Mouse (Mus musculus) C3H10T1/2 (cell line): Measurements from ENCODE around the gene Vsig10l. TPM values are rescaled to one million over a fixed set of nuclear protein-coding genes. Genes with fewer than 3 reads are reported as not detected.

Source experiments
- polyA plus RNA-seq, 2 experiments: library from polyadenylated mRNA; unstranded; fragments of >200 nt; fragmentation: generic; extraction: Trizol; gene quantifications; one replicate each; pipeline ENCODE4 v1.2.1; 2012; ENCODE audit warnings: missing spikeins in 2 of 2

Gene Vsig10l
- polyA plus RNA-seq, result 1 to 10 TPM in 1 of 2 experiments, under 1 TPM in 1; 0.11 to 2.1 TPM

DNA sequence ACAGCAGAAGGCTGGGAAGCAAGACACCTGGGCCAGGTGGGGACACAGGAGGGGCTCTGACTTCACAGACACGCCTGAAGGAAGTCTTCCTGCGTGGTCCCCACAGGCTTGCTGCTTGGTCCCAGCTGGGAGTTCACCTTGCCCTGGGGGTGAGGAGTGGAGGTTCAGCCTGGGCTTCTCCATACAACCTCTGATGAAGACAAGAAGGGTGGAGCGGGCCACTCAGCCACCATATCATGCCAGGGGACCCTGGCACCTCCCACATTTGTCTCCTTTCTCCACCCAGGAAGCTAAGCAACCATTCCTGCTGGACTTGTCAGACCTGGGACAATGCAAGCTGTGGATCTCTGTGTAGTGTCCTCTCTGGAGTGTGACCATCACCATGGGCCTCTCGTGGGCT is at the start of gene Vsig10l:
TSS of gene Vsig10l (plus strand) at position 301 of the 400 bp plus-strand sequence.

DNA sequence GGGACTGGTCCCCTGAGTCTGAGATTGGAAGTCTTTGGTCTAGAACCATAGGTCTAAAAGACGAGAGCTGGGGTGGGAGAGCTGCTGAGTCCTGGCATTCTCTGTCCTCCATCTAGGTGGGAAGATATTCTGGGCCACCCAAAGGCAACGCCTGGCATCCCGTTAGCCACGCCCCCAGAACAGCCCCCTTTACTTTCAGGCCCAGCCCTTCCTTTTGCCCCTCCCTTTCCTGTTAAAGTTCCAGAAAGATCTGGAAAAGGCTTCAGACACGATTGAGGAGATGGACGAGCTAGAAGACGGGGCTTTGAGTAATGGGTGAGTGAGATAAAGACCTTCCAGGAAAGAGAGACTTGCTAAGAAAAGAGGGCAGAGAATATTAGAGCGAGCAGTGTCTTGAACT is 35.5 kb upstream of the Vsig10l start, which contains the start of gene Lim2:
TSS of gene Lim2 (plus strand) at position 265 of the 400 bp plus-strand sequence.

DNA sequence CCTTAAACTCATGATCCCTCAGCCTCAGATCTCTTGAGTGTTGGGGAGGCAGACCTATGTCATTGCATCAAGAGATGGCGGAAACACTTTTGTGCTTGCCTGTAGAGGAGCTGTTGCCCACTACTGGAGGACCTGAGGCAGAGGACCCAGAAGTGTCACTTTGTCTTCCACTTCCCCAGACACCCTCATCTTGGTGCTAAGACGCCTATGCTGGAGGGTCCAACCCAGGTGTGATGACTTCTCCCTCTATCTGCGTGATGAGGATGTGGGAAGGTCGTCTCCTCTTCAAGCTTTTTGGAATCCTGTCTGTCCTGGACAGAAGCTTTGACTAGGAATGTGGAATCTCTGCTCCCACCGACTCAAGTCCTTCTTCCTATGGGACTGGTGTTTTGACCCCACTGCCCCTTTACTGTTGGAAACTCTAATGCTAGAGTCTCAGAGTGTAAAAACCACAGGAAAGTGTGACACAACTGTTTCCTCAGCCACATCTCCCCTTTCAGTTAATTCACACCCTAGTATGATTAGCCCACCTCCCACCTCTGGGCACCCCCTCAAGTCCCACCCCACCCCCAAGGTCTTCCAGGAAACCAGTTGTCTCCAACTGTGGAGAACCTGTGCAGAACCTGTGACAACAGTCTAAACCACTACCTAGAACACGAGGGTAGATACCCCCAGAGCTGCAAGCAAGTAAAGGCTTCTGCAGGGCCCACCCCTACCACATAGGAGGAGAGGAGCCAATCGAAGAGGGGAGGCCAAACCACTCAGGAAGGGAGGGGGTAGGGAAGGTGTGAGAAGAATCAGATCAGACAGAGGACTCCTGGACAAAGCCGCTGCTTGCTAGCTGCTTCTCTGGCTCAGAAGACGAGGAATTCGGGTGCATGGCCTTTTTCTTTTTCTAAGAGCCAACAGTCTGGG is 26.4 kb upstream of the Vsig10l start, which contains the start of gene Nkg7:
TSS of gene Nkg7 (plus strand) at position 733 of the 915 bp plus-strand sequence.

DNA sequence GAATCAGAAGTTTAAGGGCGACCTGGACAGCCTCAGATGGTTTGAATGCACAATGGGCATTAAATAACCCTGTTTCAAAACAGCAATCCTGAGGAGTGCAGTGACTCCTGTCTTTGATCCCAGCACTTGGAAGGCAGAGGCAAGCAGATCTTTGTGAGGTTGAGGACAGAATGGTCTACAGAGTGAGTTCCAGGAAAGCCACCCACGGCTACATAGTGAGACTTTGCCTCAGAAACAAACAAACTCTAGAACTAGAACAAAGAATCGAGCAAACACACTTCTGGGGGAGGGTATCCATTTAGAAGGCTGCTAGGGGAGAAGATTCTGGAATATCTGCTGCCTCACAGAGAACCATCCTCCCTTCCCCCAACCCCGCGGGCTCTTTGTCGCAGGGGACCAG is 22.5 kb upstream of the Vsig10l start, which contains the start of gene Cldnd2:
TSS of gene Cldnd2 (plus strand) at position 301 of the 400 bp plus-strand sequence.

DNA sequence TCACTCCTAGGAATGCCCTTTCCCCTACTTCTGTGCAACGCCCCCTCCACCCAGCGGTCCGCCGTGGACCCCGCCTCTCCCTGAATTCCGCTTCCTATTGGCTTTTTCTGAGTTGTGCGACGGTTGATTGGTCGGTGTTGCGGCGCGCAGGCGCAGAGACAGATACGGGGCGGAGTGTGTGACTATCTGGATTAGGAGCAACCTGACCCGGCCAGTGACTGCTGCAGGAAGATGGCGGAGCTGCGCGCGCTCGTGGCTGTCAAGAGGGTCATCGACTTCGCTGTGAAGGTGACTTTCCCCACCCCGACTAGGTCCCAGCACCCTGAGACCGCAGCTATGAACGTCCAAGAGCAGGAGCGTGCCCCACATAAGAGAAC is 19.0 kb upstream of the Vsig10l start, which contains the start of the genes Etfb and Gm45233:
TSS of gene Etfb (plus strand) at position 167 of the 377 bp plus-strand sequence.
TSS of gene Gm45233 (plus strand) at position 212 of the 377 bp plus-strand sequence.

DNA sequence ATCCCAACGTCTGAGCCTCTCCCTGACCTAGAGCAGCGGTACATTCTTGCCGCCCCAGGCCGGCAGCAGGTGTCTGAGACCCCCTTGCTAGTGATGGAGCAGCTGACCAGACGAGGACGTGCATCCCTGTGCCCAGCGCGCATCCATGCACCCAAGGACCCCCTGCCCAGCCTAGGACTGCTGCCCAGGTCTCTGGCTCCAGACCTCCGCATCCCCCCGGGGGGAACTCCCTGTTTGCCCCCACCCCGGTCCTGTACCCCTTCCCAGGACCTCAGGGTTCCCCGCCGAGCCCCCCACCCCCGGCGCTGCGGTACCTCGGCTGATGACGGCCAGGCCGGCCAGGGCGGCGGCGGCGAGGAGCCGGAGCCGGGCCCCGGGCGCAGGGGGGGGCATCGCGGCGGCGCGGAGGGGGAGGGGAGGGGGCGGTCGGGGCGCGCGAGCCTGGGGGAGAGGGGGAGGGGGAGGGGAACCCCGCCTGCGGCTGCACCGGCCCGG is 26.7 kb downstream of the Vsig10l start, which contains the start of gene Iglon5:
TSS of gene Iglon5 (minus strand) at position 445 of the 495 bp plus-strand sequence.

Other genes with a start within 250 kb of the Vsig10l start
- gene Zfp715, start 149.9 kb upstream of the Vsig10l start, polyA plus RNA-seq, result 1 to 10 TPM in 1 of 2 experiments, under 1 TPM in 1; 0.14 to 1.3 TPM
- gene Siglecf, start 111.8 kb upstream of the Vsig10l start, polyA plus RNA-seq, result not detected
- gene Siglecg, start 54.9 kb upstream of the Vsig10l start, polyA plus RNA-seq, result under 1 TPM in 1 of 2 experiments, not detected in 1; 0.62 TPM
- gene Lim2, start 35.5 kb upstream of the Vsig10l start, polyA plus RNA-seq, result not detected
- gene Nkg7, start 26.1 kb upstream of the Vsig10l start, polyA plus RNA-seq, result under 1 TPM in 1 of 2 experiments, not detected in 1; 0.09 TPM
- gene Cldnd2, start 22.4 kb upstream of the Vsig10l start, polyA plus RNA-seq, result not detected
- 100 to 1,000 TPM; 318 to 407 TPM for gene Etfb, start 19.1 kb upstream of the Vsig10l start, polyA plus RNA-seq
- under 1 TPM; 0.07 to 0.63 TPM for gene Gm45233, start 19.0 kb upstream of the Vsig10l start, polyA plus RNA-seq
- gene Iglon5, start 26.9 kb downstream of the Vsig10l start, polyA plus RNA-seq, result 10 to 100 TPM in 1 of 2 experiments, 1 to 10 TPM in 1; 5.7 to 26.5 TPM
- not detected for gene 4931406B18Rik, start 42.8 kb downstream of the Vsig10l start, polyA plus RNA-seq
- gene Cd33, start 81.3 kb downstream of the Vsig10l start, polyA plus RNA-seq, result under 1 TPM in 1 of 2 experiments, not detected in 1; 0.04 TPM
- gene Zfp658, start 99.1 kb downstream of the Vsig10l start, polyA plus RNA-seq, result 1 to 10 TPM in 1 of 2 experiments, under 1 TPM in 1; 0.11 to 2.6 TPM
- 1 to 10 TPM in 1 of 2 experiments, under 1 TPM in 1; 0.09 to 1.8 TPM for gene Zfp719, start 116.5 kb downstream of the Vsig10l start, polyA plus RNA-seq
- gene Zfp819, start 144.0 kb downstream of the Vsig10l start, polyA plus RNA-seq, result not detected
- gene Ceacam18, start 171.6 kb downstream of the Vsig10l start, polyA plus RNA-seq, result not detected
- not detected for gene Siglece, start 197.0 kb downstream of the Vsig10l start, polyA plus RNA-seq
- 10 to 100 TPM in 1 of 2 experiments, 1 to 10 TPM in 1; 6.7 to 11.8 TPM for gene Ctu1, start 208.9 kb downstream of the Vsig10l start, polyA plus RNA-seq
- under 1 TPM; 0.05 to 0.08 TPM for gene Klk14, start 227.3 kb downstream of the Vsig10l start, polyA plus RNA-seq
- not detected for gene Klk13, start 249.4 kb downstream of the Vsig10l start, polyA plus RNA-seq